Mouse (Mus musculus) liver, postnatal 0 days (tissue): ENCODE data around the gene Ehd4.

Experiments used
- CTCF ChIP-seq: sonication (generic); IDR thresholded peaks from 2 replicates; pipeline ENCODE4 v1.5.1; 2016; ENCODE audit warnings: antibody characterized with exemption, low read depth
- EP300 ChIP-seq: IDR thresholded peaks from 2 replicates; pipeline ENCODE4 v1.6.1; 2016; ENCODE audit warnings: antibody characterized with exemption, low read depth, mild to moderate bottlenecking

- TF ChIP-seq EP300 (no peak), CTCF (no peak)
Observed at GRCm38 (mm10) chr2:120098781-120099202, 55.6 kb downstream of the Ehd4 start.
